Mouse (Mus musculus) liver, adult (tissue): ENCODE measurements around the gene Arvcf.

Source experiments
- GATA4 ChIP-seq: IDR thresholded peaks from 2 replicates; pipeline ENCODE4 v1.6.1; 2014; ENCODE audit warnings: mild to moderate bottlenecking, low read length; ENCODE audit not compliant: insufficient replicate concordance

Arvcf gene

GRCm38 (mm10) chr16:18409776-18410175 is 61.8 kb downstream of the Arvcf start:
- no peak for TF ChIP-seq GATA4

DNA sequence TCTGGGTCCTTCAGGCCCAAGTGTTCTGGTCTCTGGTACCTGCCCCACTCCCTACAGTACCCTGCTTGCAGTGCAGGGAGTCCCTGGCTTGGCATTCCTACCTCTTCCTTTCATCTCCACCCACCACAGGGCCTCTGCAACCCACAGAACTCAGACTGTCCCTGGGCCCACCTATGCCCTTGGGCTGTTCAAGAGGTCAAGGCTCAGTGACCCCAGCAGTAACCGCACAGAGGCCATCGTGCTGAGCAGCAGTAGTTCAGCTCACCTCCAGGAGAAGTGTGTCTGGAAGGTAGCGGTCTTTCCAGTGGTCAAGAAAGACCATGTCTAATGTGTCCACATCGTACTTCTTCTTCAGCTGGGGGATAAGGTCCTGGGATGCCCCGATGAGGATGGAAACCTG is 62.4 kb downstream of the Arvcf start:
- TF ChIP-seq GATA4 = no peak

DNA sequence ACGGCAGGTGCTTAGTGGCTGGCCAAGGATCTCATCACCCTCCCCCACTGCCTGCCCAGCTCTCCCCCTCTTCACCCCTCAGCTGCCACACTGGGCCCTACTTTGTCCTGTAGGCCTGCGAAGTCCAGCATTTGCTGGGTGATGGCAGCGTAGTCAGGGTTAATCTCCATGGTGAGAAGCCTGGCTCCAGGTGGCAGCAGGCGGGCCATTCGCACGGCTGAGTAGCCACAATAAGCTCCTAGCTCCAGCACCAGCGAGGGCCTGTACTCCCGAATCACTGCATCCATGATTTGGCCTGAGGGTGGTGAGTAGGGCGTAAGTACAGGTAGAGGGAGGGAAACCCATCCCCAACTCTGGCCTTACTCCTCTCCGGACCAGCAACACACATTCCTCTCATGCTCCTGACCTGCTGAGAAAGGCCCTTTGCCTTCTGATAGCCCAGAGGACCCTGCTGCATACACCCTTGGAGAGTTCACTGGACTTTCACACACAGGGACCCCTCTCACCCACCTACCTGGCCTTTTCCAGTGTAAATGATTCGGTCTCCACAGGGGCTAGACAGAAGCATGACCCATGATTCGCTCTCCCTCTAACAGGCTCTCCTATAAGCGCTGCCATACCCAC is 63.2 kb downstream of the Arvcf start:
- TF ChIP-seq GATA4 = no peak

DNA sequence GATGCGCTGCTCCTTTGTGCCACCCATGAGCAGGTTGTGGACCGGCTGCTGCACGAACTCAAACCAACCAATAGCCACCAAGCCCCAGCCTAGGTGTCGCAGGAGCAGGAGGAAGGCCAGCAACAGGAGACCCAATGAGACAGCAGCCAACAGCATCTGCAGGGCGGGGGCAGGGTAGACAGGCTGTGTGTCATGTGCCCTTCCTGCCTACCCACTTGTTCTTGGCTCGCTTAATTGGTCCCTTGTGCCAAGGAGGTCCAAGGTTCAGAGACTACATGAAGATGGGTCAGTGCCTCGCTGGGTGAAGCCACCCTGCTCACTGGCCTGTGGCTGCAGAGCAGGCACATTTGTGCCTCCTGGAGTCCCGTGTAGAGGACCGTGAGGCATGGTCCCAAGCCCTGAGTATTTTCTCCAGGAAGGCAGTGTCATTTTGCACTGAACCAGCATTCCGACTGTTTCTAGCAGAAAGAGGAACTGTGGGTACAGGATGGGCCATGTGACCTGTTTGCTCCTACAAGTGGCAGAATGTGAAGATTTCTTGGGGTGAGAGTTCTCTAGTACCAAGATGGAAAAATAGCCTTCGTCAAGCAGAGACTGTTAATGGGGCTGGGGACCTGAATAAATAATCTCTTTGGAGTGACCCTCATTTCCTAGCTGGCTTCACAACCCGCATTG is 64.0 kb downstream of the Arvcf start:
- no peak; the same call in 1 of the 2 replicates for TF ChIP-seq GATA4

DNA sequence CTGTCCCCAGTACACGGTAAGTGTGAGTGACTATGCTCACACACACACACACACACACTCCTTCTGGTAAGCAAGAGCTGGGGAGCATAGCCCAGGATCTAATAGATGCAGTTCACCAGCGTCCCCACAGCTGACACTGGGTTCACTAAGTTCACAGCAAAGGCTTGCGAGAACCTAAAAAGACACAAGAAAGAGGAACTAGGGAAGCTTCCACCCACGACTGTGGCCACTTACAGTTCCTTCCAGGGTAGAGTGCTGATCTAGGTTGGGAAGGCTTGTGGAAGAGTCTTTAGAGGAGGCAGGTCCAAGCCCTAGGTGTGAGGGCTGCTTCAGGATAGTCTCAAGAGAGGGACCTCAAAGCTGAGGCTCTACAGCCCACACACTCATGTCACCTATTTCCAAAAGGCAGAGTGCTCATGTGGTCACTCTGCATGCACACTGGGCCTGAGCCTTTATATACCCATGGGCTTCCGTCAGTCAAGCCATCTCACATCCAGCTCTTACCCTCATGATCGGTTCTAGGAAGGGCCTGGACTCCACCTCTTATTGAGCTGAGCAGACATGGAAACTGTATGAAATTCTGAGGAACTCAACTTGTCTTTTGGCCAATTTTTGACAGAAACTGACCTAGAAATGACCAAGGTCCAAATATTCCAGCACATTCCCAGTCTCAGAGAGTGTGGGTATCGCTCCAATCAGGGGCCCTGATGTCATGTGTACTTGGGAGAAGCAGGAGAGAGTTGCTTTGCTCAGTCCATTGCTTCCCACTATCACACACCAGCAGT is 65.2 kb downstream of the Arvcf start:
- no peak for TF ChIP-seq GATA4

- TF ChIP-seq GATA4 = no peak
Measured at GRCm38 (mm10) chr16:18416094-18416761, 68.2 kb downstream of the Arvcf start.

GRCm38 (mm10) chr16:18416837-18417236 is 68.9 kb downstream of the Arvcf start:
- no peak for TF ChIP-seq GATA4

GRCm38 (mm10) chr16:18417491-18417890 is 69.5 kb downstream of the Arvcf start:
- no peak for TF ChIP-seq GATA4

DNA sequence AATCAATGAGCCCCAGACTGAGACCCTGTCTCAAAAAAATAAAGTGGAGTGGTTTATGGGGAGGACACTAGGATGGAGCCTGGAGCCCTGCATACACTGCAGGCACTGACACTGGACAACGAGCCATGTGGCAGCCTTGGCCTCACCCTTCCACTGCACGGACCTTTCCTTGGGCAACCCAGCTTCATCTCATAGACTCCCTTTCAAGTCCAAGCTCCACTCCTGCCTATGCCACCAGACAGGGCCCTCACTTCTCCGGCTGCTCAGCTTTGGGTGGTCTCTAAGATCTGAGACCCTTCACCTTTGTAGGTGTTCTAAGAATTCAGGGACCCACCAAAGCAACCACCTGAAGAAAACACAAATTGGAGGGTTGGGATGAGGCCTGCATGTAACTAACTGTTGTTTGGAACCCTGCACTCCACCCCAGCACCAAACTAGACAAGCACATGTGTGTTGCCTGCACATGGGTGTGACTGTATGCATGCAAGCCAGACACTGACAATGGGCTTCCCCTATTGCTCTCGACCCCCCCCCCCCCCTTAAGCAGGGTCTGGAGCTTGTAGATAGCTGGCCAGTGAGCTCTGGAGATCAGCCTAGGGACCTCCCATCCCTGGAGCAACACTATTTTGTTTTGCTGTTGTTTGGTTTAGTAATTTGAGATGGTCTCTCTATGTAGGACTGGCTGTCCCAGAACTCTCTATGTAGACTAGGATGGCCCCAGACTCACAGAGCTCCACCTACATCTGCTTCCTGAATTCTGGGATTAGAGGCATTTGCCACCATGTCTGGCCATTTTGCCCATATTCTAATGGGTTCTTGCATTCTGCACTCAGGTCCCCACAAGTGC is 71.0 kb downstream of the Arvcf start:
- no peak for TF ChIP-seq GATA4

GRCm38 (mm10) chr16:18419603-18420026 is 71.6 kb downstream of the Arvcf start:
- no peak for TF ChIP-seq GATA4

DNA sequence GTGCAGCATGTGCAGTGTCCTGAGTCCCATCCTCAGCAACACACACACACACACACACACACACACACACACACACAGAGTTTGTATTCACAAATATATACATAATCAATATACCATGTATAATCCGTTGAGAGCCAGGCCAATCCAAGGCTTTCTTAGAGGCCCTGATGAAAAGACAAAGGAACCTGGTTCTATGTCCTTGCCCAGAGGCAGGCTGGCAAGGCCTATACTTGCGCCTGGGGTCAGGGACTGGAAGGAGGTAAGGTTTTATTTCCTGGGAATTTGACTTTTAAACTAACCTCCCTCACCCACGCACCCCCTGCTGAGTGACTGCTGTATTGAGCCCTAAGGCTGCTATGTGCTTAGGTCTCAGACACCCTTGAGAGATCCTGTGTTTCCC is 72.6 kb downstream of the Arvcf start:
- no peak for TF ChIP-seq GATA4

DNA sequence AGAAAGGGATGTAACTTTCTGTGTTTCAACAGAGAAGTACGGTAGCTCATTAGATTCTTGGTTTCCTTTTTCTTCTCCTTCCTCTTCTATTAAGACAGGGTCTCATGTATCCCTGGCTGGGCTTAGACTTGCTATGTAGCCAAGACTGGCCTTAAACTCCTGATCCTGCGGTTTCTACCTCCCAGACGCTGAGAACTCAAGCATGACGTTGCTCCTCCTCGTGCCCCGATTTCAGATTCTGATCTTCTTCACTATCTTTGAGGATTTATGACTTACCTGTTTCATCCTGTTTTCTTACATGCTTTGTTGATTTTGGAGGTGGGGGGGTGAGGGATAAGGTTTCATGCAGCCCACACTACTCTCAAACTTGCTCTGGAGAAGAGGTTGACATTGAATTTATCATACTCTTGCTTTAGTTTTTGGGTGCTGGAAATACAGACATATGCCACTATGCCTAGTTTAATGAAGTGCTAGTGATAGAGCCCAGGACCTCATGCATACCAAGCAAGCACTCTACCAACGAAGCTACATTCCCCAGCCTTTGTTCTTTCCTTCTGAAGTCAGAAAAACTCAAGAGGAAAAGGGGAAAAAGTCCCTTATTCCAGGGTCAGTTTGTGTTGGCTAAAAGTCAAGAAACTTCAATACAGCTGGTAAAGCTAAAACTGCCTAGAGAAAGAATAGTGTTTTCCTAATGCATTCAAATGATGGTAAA is 75.4 kb downstream of the Arvcf start:
- no peak for TF ChIP-seq GATA4

DNA sequence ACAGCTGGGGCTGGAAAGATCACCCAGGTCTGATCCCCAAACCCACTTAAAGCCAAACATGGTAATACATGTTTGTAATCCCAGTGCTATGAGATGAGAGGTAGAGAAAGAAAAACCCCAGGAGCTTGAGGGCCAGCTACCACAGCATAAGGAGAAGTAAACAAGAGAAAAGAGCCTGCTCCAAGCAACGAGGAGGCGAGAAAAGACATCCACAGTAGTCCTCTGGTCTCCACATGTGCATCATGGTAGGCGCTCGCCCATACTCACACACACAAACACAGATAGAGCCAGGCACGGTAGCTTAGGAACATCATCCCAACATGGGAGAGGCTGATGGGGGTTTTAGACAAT is 75.9 kb downstream of the Arvcf start:
- TF ChIP-seq GATA4 = no peak

GRCm38 (mm10) chr16:18424364-18425045 is 76.5 kb downstream of the Arvcf start:
- TF ChIP-seq GATA4 = no peak
